Mouse (Mus musculus) retina, postnatal 1 day (tissue): ENCODE results near the gene Add2.

ENCODE experiments used
- DNase-seq: peaks from one replicate; pipeline ENCODE4 v3.0.0-alpha.2; 2012

Gene Add2

DNA sequence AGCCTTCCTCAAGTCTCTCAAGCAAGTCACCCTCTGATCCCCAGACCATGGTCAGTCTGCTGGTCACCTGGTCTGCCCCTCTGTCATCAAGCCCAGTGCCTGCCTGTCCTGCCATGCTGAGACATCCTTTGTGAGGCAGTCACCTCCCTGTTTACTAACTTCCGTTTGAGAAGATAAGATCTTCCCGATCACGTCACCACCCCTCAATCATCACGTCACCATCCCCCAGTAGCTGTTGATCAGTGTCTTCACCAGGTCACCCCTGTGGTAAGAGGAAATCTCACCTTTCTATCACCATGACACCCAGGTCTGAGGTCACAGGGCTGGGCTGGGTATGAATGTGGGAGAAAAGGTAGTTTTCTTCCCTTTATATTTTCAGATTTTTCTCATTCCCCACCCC is 120.0 kb downstream of the Add2 start:
- DNase-seq = no peak

GRCm38 (mm10) chr6:86149001-86149400 is 120.5 kb downstream of the Add2 start:
- DNase-seq = no peak

DNA sequence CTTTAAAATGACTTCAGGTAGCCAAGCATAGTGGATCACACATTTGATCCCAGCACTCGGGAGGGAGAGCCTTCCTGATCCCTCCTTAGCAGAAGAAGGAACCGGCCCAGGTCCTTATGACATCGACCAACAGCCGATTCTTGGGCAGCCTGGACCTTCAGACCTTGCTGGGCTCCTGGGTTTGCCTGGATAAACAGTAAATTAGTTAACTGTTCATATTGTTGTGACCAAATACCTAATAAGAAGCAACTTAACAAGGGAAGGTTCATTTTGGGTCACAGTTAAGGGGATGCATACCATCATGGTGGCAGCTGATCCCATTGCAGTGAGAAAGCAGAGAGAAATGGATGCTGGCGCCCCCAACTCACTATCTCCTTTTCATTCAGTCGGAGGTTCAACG is 124.2 kb downstream of the Add2 start:
- no peak for DNase-seq

DNA sequence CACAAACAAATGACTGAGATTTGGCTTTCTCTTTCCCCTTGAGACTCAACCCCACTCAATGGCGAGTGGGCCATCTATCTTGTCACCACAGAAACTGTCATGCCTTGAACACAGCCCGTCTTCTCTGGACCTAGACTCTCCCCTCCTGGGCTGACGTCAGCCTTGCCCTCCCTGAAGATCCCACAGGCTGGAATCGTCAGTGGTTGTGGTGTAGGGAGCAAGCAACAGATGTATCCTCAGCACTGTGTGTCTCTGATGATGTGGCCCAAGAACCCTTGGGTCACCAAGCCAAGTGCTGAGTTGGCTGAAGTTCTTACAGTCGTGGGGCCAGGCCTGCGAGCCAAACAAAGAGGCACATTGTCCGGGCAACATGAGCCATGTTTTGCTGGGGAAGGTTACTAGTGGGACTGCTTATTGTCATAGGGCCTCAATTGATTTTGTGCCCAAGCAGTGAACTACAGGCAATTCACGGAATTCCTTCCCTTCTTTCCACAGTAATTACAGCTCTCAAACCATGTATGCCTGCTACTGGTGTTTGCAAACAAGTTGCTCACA is 125.0 kb downstream of the Add2 start:
- no peak for DNase-seq

DNA sequence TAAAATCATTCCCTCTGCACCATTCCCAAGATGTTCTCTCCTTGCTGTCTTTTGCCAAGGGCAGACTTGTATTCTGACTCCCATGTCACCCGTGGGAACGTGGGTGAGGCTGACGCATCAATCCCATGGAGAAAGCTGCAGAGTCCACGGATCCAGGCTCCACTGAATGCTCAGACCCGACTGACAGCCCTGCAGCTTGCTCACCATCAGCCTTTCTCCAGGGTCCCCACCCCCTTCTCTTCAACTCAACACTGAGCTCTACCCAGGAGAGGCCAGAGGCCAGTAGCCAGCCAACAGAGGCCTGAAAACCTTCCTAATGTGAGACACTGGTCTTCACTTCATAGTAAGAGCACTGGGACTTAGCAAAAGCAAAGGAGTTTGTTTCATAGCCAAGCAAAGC is 125.5 kb downstream of the Add2 start:
- no peak for DNase-seq

DNA sequence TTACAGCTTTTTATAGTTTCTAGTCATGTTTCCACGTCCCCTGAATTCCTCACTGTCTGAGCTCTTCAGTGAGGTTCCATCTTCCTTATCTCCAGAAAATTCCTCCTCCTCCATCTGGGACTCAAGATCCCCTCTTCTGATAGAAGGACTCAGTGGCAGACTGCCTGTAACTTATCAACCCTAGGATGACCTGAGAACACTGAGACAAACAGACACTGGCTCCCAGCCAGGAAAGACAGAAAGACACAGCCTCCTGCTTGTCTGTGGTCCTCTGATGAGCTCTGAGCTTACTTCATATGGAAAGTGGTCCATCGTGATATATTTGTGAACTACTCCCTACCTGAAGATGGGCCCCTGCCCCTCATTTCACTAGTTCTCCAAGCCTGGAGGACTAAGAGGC is 126.0 kb downstream of the Add2 start:
- DNase-seq = no peak

DNA sequence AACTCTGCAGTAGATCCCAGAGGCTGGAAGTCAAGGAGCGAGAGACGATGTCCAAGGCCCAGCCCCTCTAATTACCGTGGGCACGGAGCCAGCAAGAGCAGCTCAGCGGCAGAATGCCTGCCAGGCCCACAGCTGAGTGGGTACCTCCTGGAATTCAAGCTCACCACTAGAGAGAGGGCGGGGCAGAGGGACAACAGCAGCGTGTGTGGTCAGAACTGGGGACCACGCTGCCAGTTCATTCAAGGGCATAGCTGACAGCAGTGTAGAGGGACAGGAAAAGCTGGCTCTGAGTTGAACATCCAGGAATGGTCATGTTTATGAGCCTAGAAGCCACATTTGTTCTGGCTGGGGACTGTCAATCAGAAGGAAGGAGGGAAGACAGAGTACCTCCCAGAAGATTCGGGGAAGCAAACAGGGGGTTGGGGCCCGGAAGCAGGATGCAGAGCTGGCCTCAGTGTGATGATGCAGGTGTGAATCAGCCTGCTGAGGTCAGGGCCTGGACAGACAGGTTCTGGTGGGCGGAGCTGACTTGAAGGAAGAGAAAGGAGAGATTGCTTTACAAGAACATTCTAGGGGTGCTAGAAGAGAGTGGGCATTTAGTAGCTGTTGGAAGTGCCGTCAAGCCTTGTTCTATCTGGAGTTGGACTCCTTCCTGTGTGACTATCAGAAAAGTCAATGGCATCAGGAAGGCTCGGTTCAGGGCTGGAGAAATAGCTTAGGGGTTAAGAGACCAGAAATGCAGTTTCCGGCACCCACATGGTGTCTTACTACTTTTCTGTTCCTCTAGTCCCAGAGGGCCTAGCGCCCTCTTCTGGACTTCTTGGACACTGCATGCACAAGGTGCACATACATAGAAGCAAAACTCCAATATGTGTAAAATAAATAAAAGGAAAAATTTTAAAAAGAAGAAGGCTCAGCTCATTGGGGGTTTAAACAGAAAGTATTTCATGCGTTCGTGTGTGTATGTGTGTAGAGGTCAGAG is 129.1 kb downstream of the Add2 start:
- peak; percentile 83 for DNase-seq

- no peak for DNase-seq
Observed at GRCm38 (mm10) chr6:86160878-86161277, 132.4 kb downstream of the Add2 start.

GRCm38 (mm10) chr6:86161586-86161985 is 133.1 kb downstream of the Add2 start:
- DNase-seq = no peak

GRCm38 (mm10) chr6:86164028-86164427 is 135.5 kb downstream of the Add2 start:
- DNase-seq = no peak

- DNase-seq = no peak
Observed at GRCm38 (mm10) chr6:86166426-86166825, 137.9 kb downstream of the Add2 start.

DNA sequence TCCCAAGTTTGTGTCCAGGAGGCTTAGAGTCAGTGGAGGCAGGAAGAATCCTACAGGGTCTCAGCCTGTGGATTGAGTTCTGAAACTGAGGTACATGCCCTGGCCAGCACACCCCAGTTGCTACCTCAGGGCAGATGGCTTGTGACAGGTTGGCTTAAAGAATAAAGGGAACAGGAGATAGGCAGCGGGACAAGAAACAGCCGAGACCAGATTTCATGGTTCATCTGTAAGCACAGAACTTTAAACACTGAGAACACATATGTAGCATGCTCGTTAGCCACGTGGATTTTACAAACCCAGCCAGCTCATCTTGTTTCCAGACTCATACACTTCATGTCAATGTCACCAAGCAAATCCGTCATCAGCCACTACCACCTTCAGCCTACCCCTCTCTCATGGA is 139.4 kb downstream of the Add2 start:
- no peak for DNase-seq

DNA sequence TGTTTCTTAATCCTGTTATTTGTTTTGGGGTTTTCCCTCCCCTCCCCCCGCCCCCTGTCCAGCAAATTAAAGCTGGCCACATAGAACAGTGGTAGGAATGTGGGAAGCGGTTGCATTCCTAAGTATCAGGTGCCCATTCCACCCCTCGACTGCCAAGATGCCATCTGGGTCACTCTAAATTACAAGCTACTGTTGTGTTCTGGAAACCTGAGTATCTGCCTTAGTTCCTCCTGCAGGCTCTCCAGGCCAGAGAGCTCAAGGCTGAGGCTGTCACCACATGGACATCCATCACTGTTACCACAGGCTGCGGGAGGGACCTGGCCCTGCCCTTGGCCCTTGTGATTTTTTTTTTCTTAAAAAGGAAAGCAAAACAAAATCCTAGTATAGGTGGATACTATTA is 140.7 kb downstream of the Add2 start:
- no peak for DNase-seq
